Mouse (Mus musculus) limb, embryonic 14.5 days (tissue): Measurements from ENCODE around the gene Wdr18. TPM values are rescaled to one million over a fixed set of nuclear protein-coding genes. Genes with fewer than 3 reads are reported as not detected.

Experiments
- ATAC-seq: fragments of 200-750 bp; cut with Nextera tagmentation; 2 replicates; pipeline ENCODE4 v1.8.0; 2017; ENCODE audit warnings: low read depth, moderate number of reproducible peaks, moderate TSS enrichment; ENCODE audit not compliant: low FRiP score
- DNase-seq: peaks from one replicate; pipeline ENCODE4 v3.0.0-alpha.2; 2015; ENCODE audit warnings: low spot score
- H3K27ac ChIP-seq: fragments of 300-500 bp; sonication (generic); replicated peaks from 2 replicates; pipeline ENCODE4 v1.5.1; 2014; ENCODE audit warnings: low read depth, mild to moderate bottlenecking, low read length, moderate library complexity, mixed read lengths
- H3K27me3 ChIP-seq: fragments of 300-500 bp; sonication (generic); 2 replicates; pipeline ENCODE4 v1.6.1; 2014; ENCODE audit warnings: low read length, mixed read lengths; ENCODE audit not compliant: control insufficient read depth, insufficient read depth
- H3K36me3 ChIP-seq: fragments of 300-500 bp; sonication (generic); 2 replicates; pipeline ENCODE4 v1.6.1; 2014; ENCODE audit warnings: mild to moderate bottlenecking, low read length, moderate library complexity, mixed read lengths; ENCODE audit not compliant: control insufficient read depth, insufficient read depth
- H3K4me1 ChIP-seq: fragments of 300-500 bp; sonication (generic); 2 replicates; pipeline ENCODE4 v1.6.1; 2014; ENCODE audit warnings: antibody characterized with exemption, low read length, mixed read lengths; ENCODE audit not compliant: control insufficient read depth, insufficient read depth
- H3K4me2 ChIP-seq: fragments of 300-500 bp; sonication (generic); replicated peaks from 2 replicates; pipeline ENCODE4 v1.6.1; 2014; ENCODE audit warnings: low read depth, mild to moderate bottlenecking, low read length, moderate library complexity; ENCODE audit not compliant: severe bottlenecking
- H3K4me3 ChIP-seq: fragments of 300-500 bp; sonication (generic); replicated peaks from 2 replicates; pipeline ENCODE4 v1.5.1; 2014; ENCODE audit warnings: low read length
- H3K9ac ChIP-seq: fragments of 300-500 bp; sonication (generic); 2 replicates; pipeline ENCODE4 v1.6.1; 2014; ENCODE audit warnings: mild to moderate bottlenecking, low read depth, low read length, moderate library complexity; ENCODE audit not compliant: severe bottlenecking
- H3K9me3 ChIP-seq: fragments of 300-500 bp; sonication (generic); 2 replicates; pipeline ENCODE4 v1.6.1; 2016; ENCODE audit warnings: low read length; ENCODE audit not compliant: control insufficient read depth
- POLR2A ChIP-seq: fragments of 200-500 bp; IDR thresholded peaks from 2 replicates; pipeline ENCODE4 v1.8.0; 2012; ENCODE audit warnings: inconsistent platforms, mild to moderate bottlenecking, moderate library complexity, borderline replicate concordance; ENCODE audit not compliant: insufficient read depth, insufficient read length; ENCODE audit errors: extremely low read depth
- WGBS: fragments of 180-500 bp; shearing (Covaris S2); extraction: QIAGEN DNeasy Blood & Tissue Kit; methylation state at CpG from one replicate; pipeline ENCODE4 v1.1.7; 2014; 5-methylcytosine and 5-hydroxymethylcytosine counted together
- polyA plus RNA-seq, 2 experiments: library from polyadenylated mRNA; depleted of rRNA in 1 of 2; stranded (reverse) in 1 of 2; unstranded in 1 of 2; fragments of >200 nt; fragmentation: Nextera tagmentation in 1 of 2; extraction: Ambion mirVana in 1 of 2; gene quantifications; 2 replicates each; pipeline versions ENCODE4 v1.2.1 to v1.2.3; 2012 to 2014

Gene Wdr18
- polyA plus RNA-seq, 2 experiments = 58.7 to 106 TPM

GRCm38 (mm10) chr10:79960671-79961294 is 831 bp downstream of the Wdr18 start:
- TF ChIP-seq POLR2A = no peak
- Histone ChIP-seq H3K9me3 (no peaks in the 10 kb centered on the region), H3K36me3 (peaks cover 47% of the 10 kb centered on the region), H3K4me1 (peaks cover 6% of the 10 kb centered on the region), H3K27me3 (no peaks in the 10 kb centered on the region), H3K27ac (no peak overlapping the region; the same call in 1 of the 2 replicates), H3K4me2 (peak overlapping the region; percentile 86), H3K4me3 (peak overlapping the region; percentile 98), H3K9ac (peak overlapping the region; percentile 71)
- ATAC-seq (no peak), DNase-seq (no peak)
- 14% methylated on average over 10 of the region's 10 CpGs for whole genome bisulfite sequencing

- TF ChIP-seq POLR2A = no peak
- no peak for ATAC-seq
- H3K9ac ChIP-seq = no peak overlapping the region
- peaks cover 75% of the 10 kb centered on the region for H3K36me3 ChIP-seq
- no peaks in the 10 kb centered on the region for H3K9me3 ChIP-seq
- no peak overlapping the region for H3K4me2 ChIP-seq
- no peak for DNase-seq
- H3K4me1 ChIP-seq = peaks cover 6% of the 10 kb centered on the region
- no peak overlapping the region for H3K27ac ChIP-seq
- 97% methylated on average over 7 of the region's 7 CpGs for WGBS
- no peak overlapping the region for H3K4me3 ChIP-seq
- H3K27me3 ChIP-seq = no peaks in the 10 kb centered on the region
Measured at GRCm38 (mm10) chr10:79964727-79965126, 4.8 kb downstream of the Wdr18 start.

- no peak overlapping the region for H3K27ac ChIP-seq
- no peaks in the 10 kb centered on the region for H3K9me3 ChIP-seq
- H3K4me1 ChIP-seq = peaks cover 6% of the 10 kb centered on the region
- ATAC-seq (no peak), DNase-seq (no peak)
- H3K9ac ChIP-seq = no peak overlapping the region
- H3K27me3 ChIP-seq = no peaks in the 10 kb centered on the region
- H3K4me3 ChIP-seq = no peak overlapping the region
- TF ChIP-seq POLR2A = no peak
- WGBS = 84% methylated on average over 5 of the region's 5 CpGs
- H3K36me3 ChIP-seq = peaks cover 75% of the 10 kb centered on the region
- no peak overlapping the region for H3K4me2 ChIP-seq
Measured at GRCm38 (mm10) chr10:79965325-79965724, 5.4 kb downstream of the Wdr18 start.

- WGBS = 90% methylated on average over 5 of the region's 5 CpGs
- H3K4me1 ChIP-seq = no peaks in the 10 kb centered on the region
- H3K27ac ChIP-seq = no peak overlapping the region
- no peak overlapping the region for H3K4me2 ChIP-seq
- TF ChIP-seq POLR2A = no peak
- no peak overlapping the region for H3K9ac ChIP-seq
- H3K9me3 ChIP-seq = no peaks in the 10 kb centered on the region
- H3K36me3 ChIP-seq = peaks cover 65% of the 10 kb centered on the region
- no peaks in the 10 kb centered on the region for H3K27me3 ChIP-seq
- no peak for ATAC-seq
- no peak for DNase-seq
- no peak overlapping the region for H3K4me3 ChIP-seq
Measured at GRCm38 (mm10) chr10:79966886-79967400, 7.0 kb downstream of the Wdr18 start.

GRCm38 (mm10) chr10:79968181-79968580 is 8.2 kb downstream of the Wdr18 start:
- Histone ChIP-seq H3K27me3 (no peaks in the 10 kb centered on the region), H3K36me3 (peaks cover 54% of the 10 kb centered on the region), H3K9me3 (no peaks in the 10 kb centered on the region), H3K4me3 (no peak overlapping the region), H3K9ac (no peak overlapping the region), H3K4me2 (no peak overlapping the region), H3K27ac (no peak overlapping the region), H3K4me1 (no peaks in the 10 kb centered on the region)
- DNase-seq (no peak), ATAC-seq (no peak)
- 85% methylated on average over 1 of the region's 1 CpGs for WGBS
- no peak for TF ChIP-seq POLR2A
